Mouse (Mus musculus) midbrain, embryonic 10.5 days (tissue): Measurements from ENCODE around the gene Itgad. TPM values are rescaled to one million over a fixed set of nuclear protein-coding genes. Genes with fewer than 3 reads are reported as not detected.

Experiments used
- DNase-seq: peaks from one replicate; pipeline ENCODE4 v3.0.0-alpha.2; 2017; ENCODE audit warnings: low spot score
- H3K27ac ChIP-seq: fragments of 300-500 bp; sonication (generic); replicated peaks from 2 replicates; pipeline ENCODE4 v1.5.1; 2016; ENCODE audit warnings: mild to moderate bottlenecking
- H3K27me3 ChIP-seq: fragments of 300-500 bp; sonication (generic); 2 replicates; pipeline ENCODE4 v1.6.1; 2016; ENCODE audit warnings: low read depth, mild to moderate bottlenecking; ENCODE audit not compliant: poor library complexity, severe bottlenecking
- H3K36me3 ChIP-seq: fragments of 300-500 bp; sonication (generic); 2 replicates; pipeline ENCODE4 v1.6.1; 2016; ENCODE audit warnings: mild to moderate bottlenecking, moderate library complexity
- H3K4me1 ChIP-seq: fragments of 300-500 bp; sonication (generic); 2 replicates; pipeline ENCODE4 v1.6.1; 2016
- H3K4me3 ChIP-seq: fragments of 300-500 bp; sonication (generic); 2 replicates; pipeline ENCODE4 v1.5.1; 2016; ENCODE audit warnings: mild to moderate bottlenecking, moderate library complexity
- H3K9me3 ChIP-seq: fragments of 300-500 bp; sonication (generic); replicated peaks from 2 replicates; pipeline ENCODE4 v1.6.1; 2016; ENCODE audit warnings: mild to moderate bottlenecking
- WGBS: fragments of 180-500 bp; shearing (Covaris S2); methylation state at CpG from one replicate; pipeline ENCODE4 v1.1.7; 2016; 5-methylcytosine and 5-hydroxymethylcytosine counted together
- polyA plus RNA-seq: library from polyadenylated mRNA; unstranded; fragments of >200 nt; fragmentation: Nextera tagmentation; extraction: Ambion mirVana; gene quantifications from 2 replicates; pipeline ENCODE4 v1.2.1, GENCODE M21; 2016

Gene Itgad
- polyA plus RNA-seq, 1 experiment from 2014 or later, result 0.16 TPM

DNA sequence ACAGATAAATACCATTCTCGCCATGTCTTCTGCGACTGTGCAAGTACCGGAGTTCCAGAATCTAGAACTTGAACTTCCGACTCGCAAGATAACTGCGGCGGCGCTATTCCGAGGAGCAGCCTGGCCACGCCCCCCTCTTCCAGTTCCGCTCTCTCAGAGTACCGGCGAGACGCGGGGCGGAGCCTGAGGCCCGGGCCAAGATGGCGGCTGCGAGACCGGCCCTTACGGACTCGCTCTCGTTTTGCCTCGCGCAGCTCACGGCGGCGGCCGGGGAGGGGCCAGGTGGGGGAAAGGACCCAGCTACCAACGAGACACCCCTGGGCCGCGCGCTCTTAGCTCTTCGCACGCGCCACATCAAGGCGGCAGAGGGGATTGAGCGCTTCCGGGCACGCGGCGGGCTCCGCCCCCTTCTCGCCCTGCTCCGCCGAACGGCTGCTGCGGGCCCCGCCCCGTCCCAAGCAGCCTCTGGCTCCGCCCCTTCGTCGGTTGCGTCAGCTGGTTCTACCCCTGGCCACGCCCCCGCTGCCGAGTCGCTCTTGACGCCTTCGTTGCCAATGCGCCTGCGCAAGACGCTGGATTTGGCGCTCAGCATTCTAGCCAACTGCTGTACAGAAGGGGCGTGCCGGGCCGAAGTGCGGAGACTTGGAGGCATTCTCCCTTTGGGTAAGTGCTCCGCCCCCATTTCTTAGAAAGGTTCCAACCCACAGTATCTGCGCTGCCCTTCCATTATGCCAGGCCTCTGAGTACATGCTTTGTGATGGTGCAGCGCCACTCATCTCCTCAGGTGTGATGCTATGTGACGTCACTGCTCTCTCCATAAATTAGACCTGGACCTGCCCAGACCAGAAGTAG is 84.0 kb downstream of the Itgad start, which contains the start of gene 9130023H24Rik:
9130023H24Rik (minus strand) TSS at position 105 of the 852 bp plus-strand sequence.
- Histone ChIP-seq H3K27me3 (no peaks in the 10 kb centered on the region), H3K4me1 (peaks cover 46% of the 10 kb centered on the region), H3K27ac (peak within 1 kb of the TSS; percentile 97), H3K9me3 (no peaks in the 10 kb centered on the region), H3K4me3 (peak within 1 kb of the TSS; percentile 70), H3K36me3 (peaks cover 40% of the 10 kb centered on the region)
- peak; percentile 100 for DNase-seq
- WGBS, result under 1% methylated on average over 66 of the region's 72 CpGs

DNA sequence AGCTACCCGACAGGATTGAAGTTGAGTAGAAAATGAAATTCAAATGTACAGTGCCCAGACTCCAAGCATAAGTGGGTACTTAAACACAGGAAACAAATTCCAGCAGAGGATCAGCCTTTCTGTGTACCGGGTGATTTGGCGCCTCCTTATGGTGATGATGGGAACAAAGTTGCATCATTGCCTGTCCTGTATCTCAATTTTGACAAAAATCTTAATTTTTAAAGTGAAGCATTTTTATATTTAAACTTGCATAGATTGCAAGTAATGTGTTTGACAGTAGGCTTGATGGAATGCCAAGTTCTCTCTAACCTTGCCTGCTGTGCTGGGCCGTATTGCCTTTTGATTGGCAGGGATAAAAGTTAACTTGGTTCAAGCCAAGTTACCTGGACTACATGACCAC is 84.8 kb downstream of the Itgad start:
- peak overlapping the region; percentile 70 for H3K4me3 ChIP-seq
- H3K36me3 ChIP-seq, result peaks cover 44% of the 10 kb centered on the region
- peak overlapping the region; percentile 97 for H3K27ac ChIP-seq
- peaks cover 52% of the 10 kb centered on the region for H3K4me1 ChIP-seq
- H3K9me3 ChIP-seq, result no peaks in the 10 kb centered on the region
- no peak for DNase-seq
- no peaks in the 10 kb centered on the region for H3K27me3 ChIP-seq
- 29% methylated on average over 4 of the region's 4 CpGs for WGBS

DNA sequence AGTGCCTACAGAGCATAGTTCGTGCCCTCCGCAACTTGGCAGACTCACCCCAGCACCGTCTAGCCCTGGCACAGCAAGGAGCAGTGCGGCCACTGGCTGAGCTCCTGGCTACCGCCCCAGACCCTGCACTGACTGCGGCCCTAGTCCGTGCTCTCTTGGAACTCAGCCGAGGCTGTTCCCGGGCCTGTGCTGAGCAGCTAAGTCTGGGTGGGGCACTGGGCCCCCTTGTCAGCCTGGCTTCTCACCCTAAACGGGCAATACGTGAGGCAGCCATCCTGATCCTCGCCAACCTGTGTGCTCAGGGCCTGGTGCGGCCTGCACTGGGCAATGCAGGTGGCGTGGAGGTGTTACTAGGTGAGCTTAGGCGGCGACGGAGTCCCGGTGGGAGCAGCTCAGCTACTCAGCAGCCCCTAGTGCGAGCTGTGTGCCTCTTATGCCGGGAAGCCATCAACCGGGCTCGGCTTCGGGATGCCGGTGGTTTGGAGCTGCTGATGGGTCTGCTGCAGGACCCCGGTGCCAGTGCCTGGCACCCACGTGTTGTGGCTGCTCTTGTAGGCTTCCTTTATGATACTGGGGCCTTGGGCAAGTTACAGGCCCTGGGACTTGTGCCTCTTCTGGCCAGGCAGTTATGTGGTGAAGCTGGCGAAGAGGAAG is 86.1 kb downstream of the Itgad start:
- peaks cover 62% of the 10 kb centered on the region for H3K4me1 ChIP-seq
- H3K27me3 ChIP-seq, result peaks cover 10% of the 10 kb centered on the region; the same call in 1 of the 2 replicates
- peaks cover 57% of the 10 kb centered on the region for H3K36me3 ChIP-seq
- H3K4me3 ChIP-seq, result no peak overlapping the region
- no peak overlapping the region for H3K27ac ChIP-seq
- DNase-seq, result no peak
- WGBS, result 94% methylated on average over 27 of the region's 27 CpGs
- H3K9me3 ChIP-seq, result no peaks in the 10 kb centered on the region

DNA sequence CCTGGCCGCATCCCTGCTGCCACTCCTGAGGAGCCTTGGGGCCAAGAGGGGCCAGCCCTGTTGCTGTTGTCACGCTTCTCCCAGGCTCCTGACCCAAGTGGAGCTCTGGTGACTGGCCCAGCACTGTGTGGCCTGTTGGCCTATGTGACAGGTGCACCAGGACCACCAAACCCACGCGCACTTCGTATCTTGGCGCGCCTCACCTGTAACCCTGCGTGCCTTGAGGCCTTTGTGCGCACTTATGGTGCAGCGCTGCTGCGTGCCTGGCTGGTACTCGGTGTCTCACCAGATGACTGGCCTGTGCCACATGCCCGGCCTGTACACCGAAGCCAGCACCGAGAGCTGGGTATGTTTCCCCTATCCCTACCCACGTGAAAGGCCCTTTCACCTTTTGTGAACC is 88.2 kb downstream of the Itgad start:
- Histone ChIP-seq H3K4me1 (peaks cover 71% of the 10 kb centered on the region), H3K4me3 (no peak overlapping the region), H3K27me3 (peaks cover 21% of the 10 kb centered on the region), H3K27ac (0 out of 2 replicates have a peak overlapping the region, but pooled peaks have one; percentile 13), H3K9me3 (no peaks in the 10 kb centered on the region), H3K36me3 (peaks cover 53% of the 10 kb centered on the region)
- no peak for DNase-seq
- WGBS, result 96% methylated on average over 16 of the region's 16 CpGs

DNA sequence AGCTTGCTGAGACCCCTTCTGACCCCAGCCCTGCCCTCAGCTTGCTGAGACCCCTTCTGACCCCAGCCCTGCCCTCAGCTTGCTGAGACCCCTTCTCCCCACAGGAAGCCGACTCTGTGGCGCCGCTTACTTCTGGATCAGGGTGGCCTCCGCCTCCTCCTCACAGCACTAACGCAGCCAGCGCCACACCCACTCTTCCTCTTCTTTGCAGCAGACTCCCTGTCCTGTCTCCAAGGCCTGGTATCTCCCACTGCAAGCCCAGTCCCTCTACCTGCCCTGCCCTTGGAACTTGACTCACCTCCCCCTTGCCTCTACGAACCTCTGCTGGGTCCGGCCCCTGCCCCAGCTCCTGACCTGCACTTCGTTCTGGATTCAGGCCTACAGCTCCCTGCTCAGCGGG is 89.7 kb downstream of the Itgad start:
- Histone ChIP-seq H3K4me1 (peaks cover 76% of the 10 kb centered on the region), H3K9me3 (no peaks in the 10 kb centered on the region), H3K36me3 (peaks cover 53% of the 10 kb centered on the region), H3K27me3 (peaks cover 33% of the 10 kb centered on the region), H3K4me3 (no peak overlapping the region), H3K27ac (peak overlapping the region; percentile 69)
- WGBS, result 36% methylated on average over 10 of the region's 10 CpGs
- peak; percentile 38 for DNase-seq

DNA sequence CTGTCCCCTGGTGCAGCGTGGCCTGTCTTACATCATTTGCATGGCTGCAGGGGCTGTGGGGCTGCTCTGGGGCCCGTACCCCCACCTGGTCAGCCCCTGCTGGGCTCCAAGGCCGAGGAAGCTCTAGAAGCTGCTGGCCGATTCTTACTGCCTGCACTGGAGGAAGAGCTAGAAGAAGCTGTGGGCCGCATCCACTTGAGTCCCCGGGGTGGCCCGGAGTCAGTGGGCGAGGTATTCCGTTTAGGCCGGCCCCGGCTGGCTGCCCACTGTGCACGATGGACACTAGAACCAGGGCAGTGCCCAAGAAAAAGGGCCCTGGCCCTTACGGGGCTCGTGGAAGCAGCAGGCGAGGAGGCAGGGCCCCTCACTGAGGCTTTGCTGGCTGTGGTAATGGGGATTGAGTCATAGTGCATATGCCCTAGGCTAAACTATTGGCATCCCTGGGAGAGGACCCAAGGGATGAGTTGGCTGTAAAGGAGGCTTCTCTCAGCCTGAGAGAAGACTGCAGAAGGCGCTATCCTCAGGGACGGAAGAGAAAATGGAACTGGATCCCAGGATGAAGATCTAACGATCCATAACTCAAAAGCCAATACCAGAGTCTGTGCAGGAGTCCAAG is 90.3 kb downstream of the Itgad start:
- Histone ChIP-seq H3K36me3 (peaks cover 53% of the 10 kb centered on the region), H3K9me3 (no peaks in the 10 kb centered on the region), H3K4me1 (peaks cover 71% of the 10 kb centered on the region), H3K4me3 (no peak overlapping the region), H3K27me3 (peaks cover 38% of the 10 kb centered on the region), H3K27ac (peak overlapping the region; percentile 69)
- DNase-seq, result no peak
- WGBS, result 81% methylated on average over 18 of the region's 18 CpGs

DNA sequence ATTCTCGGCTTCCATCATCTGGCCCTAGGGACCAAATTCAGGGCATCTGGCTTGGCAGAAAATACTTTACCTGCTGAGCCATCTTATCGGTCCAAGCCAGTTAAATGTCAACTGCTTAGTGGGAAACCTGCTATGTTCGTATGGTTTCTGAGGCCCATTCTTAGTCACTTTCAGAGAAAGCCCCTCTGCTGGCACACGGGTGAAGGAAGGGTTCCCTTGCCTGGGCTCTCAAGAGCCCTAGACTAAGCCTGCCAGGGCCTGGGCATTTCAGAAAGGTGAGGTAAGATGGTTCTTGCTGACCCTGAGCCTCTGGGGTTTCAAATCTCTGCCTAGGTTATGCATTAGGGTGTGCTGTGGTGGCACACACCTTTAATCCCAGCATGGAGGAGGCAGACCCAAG is 91.4 kb downstream of the Itgad start:
- Histone ChIP-seq H3K9me3 (no peaks in the 10 kb centered on the region), H3K4me3 (no peak overlapping the region), H3K36me3 (peaks cover 43% of the 10 kb centered on the region), H3K27ac (no peak overlapping the region), H3K27me3 (peaks cover 47% of the 10 kb centered on the region), H3K4me1 (peaks cover 61% of the 10 kb centered on the region)
- 88% methylated on average over 4 of the region's 4 CpGs for WGBS
- no peak for DNase-seq

DNA sequence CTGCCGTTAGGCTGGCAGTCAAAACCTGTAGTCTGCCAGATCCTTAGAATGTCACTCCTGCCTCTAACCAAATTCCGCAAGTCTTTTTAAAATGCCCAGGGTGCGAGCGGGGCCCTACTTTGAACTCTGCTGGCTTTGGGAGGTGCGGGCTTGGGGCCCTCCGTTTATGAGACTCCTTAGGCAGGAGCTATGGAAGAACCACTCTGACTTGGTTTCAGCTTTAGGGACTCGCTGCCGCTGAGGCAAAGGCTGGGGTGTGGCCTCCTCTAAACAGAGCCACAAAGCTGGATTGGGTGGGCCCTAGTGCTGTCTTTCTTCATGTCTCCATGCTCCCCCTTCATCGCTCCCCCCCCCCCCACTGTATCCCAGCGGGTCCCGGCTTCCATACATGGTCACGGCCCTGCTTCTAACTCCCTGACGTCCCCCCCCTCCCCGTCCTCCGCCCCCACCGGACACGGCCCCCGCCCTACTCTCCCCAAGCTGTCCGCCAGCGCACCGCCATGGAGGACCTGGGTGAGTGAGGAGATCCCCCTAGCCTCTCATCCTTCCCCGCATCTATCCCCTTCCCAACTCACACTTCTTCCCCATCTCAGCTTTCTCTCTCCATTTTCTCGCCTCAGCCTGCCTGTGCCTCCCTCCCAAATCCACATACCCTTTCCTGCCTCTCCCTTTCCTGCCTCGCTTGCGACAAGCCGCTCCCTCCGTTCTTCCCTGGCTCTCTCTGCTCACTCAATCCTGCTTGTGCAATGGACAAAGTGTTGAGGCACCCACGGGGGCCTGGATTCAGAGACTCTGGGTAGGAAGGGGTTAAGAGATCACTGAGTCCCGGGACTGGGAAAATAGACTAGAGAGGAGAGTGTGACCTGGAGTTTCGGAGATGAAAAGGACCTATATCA is 92.6 kb downstream of the Itgad start, which contains the start of gene Tgfb1i1:
Tgfb1i1 (plus strand) TSS at position 317 of the 896 bp plus-strand sequence.
- peaks cover 59% of the 10 kb centered on the region for H3K27me3 ChIP-seq
- H3K9me3 ChIP-seq, result no peaks in the 10 kb centered on the region
- peak within 1 kb of the TSS; percentile 52 for H3K4me3 ChIP-seq
- peak within 1 kb of the TSS; percentile 81 for H3K27ac ChIP-seq
- peaks cover 31% of the 10 kb centered on the region for H3K36me3 ChIP-seq
- DNase-seq, result peak; percentile 58
- whole genome bisulfite sequencing, result 3% methylated on average over 29 of the region's 30 CpGs
- peaks cover 58% of the 10 kb centered on the region for H3K4me1 ChIP-seq

DNA sequence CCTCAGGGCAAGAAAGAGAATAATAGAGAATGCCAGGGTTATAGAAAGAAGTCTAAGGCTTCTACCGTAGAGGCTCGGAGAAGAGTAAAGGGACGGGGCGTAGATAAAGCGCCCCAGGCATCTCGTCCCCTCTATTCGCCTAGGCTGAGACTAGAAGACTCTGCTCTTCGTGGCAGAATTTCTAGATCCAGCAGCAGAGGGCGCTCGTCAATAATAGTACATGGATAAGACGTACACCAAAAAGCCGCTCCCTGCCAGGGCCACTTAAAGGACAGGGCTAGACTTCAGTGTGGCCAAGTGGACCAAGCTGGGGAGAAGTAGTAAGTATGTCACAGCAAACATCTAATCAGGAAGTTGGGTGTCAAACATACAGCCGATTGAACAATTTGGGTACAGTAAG is 93.3 kb downstream of the Itgad start:
- Histone ChIP-seq H3K4me3 (peak overlapping the region; percentile 52), H3K36me3 (peaks cover 24% of the 10 kb centered on the region), H3K9me3 (no peaks in the 10 kb centered on the region), H3K27ac (peak overlapping the region; percentile 81), H3K4me1 (peaks cover 59% of the 10 kb centered on the region), H3K27me3 (peaks cover 66% of the 10 kb centered on the region)
- peak; percentile 84 for DNase-seq
- WGBS, result 3% methylated on average over 13 of the region's 13 CpGs

DNA sequence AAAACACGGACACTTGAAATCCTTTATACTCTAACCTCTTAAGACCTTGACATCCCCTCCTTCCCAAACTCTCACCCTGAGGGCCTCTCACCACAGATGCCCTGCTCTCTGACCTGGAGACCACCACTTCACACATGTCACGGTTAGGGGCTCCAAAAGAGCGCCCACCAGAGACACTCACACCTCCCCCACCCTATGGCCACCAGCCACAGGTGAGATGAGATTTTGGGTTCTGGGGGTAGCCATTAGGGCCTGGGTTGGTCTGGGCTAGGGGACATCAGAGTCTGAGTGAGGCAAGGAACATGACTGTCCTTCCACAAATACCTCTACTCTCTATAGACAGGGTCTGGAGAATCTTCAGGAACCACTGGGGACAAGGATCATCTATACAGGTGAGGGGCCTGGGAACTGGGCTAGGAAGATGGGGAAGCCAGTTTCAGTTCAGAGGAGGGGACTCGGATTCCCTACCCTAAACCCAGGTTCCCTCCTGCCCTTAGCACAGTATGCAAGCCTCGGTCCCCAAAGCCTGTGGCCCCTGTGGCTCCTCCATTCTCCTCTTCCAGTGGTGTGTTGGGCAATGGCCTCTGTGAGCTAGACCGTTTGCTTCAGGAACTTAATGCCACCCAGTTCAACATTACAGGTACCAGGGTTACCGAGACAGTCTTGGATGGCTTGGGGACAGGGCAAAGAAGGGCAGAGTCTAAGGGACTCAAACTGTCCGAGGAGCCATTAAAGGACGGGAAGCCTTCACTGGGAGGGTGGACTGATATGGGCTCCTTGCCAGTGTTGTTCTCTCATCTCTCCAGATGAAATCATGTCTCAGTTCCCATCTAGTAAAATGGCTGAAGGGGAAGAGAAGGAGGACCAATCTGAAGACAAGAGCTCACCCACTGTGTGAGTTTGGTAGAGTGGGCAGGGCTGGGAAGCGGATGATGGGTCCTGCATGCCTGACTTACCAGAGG is 94.2 kb downstream of the Itgad start:
- WGBS, result 86% methylated on average over 10 of the region's 10 CpGs
- DNase-seq, result no peak
- no peak overlapping the region for H3K27ac ChIP-seq
- H3K4me1 ChIP-seq, result peaks cover 58% of the 10 kb centered on the region
- peaks cover 75% of the 10 kb centered on the region for H3K27me3 ChIP-seq
- H3K36me3 ChIP-seq, result peaks cover 15% of the 10 kb centered on the region
- H3K9me3 ChIP-seq, result no peaks in the 10 kb centered on the region
- H3K4me3 ChIP-seq, result peak overlapping the region; percentile 14

DNA sequence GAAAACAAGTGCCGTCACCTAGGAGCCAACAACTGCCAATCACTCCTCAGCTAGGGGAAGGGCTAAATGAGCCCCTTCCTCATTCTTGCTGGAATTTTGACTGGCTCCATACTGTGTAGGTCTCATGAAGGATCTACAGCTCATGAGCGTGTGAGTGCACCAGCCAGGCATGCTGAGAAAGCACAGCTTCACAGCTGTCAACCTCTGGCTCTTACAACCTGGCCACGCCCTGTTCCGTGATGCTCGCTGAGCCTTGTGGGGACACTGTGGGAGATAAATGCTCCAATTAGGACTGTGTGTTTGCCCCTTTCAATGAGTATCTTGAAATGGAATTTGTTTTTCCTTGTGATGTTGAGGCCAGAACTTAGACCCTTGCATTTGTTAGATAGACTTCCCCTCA is 95.8 kb downstream of the Itgad start:
- Histone ChIP-seq H3K9me3 (no peaks in the 10 kb centered on the region), H3K4me1 (peaks cover 44% of the 10 kb centered on the region), H3K36me3 (peaks cover 3% of the 10 kb centered on the region), H3K27ac (no peak overlapping the region), H3K27me3 (peaks cover 77% of the 10 kb centered on the region), H3K4me3 (no peak overlapping the region)
- no peak for DNase-seq
- 88% methylated on average over 5 of the region's 5 CpGs for WGBS
